Mouse (Mus musculus) lung, adult 18-20 months (tissue): ENCODE results near the gene Pdk2.

Experiments
- DNase-seq, 2 experiments: peaks; one replicate each; pipeline ENCODE4 v3.0.0; 2022; ENCODE audit warnings: mixed read lengths in 2 of 2

The Pdk2 gene

DNA sequence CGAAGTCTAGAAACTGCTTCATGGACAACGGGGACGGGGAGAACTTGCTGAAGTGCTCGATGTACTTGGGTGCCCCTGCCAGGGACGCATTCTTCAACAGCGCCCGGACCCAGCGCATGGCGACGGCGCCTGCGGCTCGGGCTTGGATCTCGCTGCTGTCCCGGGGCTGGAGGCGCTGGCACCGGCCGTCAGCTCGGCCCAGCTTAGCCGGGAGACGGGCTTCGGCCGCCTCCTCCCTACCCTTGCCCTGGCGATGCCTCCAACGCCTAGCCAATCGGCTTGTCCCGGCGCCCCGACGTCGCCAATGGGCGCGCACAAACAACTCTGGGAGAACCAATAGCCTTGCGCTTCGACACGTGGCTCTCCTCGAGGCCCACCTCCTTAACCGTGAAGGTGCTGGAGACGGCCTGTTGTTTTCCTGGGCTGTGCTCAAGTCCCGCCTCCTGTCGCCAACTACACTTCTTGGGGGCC is at the start of gene Pdk2:
Gene Pdk2 (minus strand): TSS at position 216 of the 471 bp plus-strand sequence.
- DNase-seq = peak; percentile 98

DNA sequence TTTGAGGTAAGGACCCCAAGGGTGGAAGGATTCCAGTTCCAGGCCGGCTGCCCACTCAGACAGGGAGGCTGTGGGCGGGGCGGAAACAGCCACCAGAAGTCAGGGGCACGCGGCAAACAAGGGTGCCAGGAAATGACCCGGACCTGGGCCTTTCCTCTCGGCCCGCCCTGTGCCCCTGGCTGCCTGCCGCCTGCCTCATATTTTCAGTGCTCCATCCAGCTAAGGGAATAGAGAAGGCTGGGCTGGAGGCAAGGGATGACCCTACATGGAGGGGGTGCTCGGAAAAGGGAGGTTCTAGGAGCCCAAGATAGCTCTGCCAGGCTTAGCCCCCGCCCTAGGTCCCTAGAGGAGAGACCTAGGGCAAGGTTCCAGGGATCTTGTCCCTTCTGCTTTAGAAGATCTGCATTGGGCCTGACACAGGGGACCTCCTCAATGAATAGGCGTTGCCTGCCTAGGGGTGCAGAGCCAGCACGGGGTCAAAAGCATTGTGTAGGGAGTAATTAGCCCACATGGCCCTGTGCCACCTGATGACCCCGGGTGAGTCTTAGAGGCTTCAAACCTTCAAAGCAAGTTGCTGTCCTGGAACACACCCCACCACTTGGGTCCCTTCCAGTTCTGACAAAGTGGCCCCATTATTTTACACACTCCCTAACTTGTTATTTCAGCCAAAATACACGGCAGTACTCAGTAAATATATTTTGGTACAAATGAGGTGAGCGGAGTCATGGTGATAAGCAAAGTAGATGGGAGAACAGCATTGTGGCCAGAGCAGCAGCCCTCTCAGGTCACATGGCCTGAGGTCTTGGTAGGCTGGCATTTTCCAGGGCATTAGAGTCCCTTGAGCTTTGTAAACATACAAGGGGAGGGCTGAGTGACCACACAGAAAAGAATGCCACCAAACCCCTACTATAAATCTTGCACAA is 48.0 kb upstream of the Pdk2 start:
- DNase-seq = peak; percentile 88 to 92

DNA sequence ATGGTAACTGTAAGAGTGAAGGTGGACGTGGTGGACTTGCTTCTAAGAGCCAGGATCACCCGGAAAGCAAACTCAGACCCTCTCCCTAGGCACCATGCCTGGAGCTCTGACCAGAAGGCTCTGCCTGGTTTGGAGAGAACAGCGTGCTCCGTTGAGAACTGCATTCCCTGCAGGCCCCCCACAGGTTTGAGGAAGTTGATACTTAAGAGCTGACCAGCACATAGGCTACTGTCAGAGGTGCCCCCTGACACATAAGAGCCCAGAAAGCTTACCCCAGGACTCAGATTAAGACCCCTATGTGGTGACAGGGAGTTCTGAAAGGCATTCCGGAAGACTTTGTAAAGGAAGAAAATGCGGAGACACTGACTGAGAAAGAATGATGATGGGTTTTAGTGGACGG is 47.1 kb upstream of the Pdk2 start:
- no peak for DNase-seq

GRCm38 (mm10) chr11:95087301-95088228 is 46.4 kb upstream of the Pdk2 start:
- DNase-seq = no peak

DNA sequence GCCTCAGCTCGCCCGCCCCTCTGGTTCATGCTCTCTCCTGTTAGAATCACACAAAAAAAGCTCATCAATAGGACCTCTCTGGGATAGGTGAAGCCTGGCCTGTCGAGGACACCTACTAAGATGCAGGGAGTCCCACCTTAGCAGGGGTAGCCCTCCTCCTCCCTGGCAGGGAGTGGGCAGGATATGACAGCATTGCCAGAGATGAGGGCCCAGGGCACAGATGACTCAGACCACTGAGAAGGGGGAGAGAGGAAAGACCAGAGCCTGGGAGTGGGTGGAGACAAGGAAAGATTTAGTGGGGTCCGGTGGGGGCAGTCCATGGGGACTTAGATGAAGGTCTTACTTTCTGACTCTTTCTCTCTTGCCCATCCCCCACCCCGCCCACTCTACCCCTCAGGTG is 45.1 kb upstream of the Pdk2 start:
- no peak for DNase-seq

GRCm38 (mm10) chr11:95085710-95086109 is 44.6 kb upstream of the Pdk2 start:
- DNase-seq = no peak

DNA sequence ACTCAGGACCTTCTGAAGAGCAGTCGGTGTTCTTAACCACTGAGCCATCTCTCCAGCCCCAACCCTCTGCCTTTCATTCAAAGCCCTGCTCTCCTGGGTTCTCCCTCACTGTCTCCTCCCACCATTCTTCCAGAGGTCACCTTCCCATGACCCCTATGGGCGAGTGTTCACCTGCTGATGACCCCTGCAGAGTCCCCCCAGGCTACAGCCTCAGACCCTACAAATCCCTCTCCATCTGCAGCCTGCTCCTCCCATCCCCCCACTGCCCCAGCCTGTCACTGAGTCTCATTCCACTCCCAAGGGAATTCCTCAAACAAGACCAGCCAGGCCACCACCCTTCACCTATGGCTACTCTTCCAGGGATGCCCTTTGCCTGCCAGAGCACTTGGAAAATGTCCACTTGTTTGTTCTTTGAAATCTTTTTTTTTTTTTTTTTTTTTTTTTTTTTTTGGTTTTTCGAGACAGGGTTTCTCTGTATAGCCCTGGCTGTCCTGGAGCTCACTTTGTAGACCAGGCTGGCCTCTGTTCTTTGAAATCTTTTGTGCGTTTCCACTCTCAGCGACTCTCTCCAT is 43.7 kb upstream of the Pdk2 start:
- DNase-seq = no peak

DNA sequence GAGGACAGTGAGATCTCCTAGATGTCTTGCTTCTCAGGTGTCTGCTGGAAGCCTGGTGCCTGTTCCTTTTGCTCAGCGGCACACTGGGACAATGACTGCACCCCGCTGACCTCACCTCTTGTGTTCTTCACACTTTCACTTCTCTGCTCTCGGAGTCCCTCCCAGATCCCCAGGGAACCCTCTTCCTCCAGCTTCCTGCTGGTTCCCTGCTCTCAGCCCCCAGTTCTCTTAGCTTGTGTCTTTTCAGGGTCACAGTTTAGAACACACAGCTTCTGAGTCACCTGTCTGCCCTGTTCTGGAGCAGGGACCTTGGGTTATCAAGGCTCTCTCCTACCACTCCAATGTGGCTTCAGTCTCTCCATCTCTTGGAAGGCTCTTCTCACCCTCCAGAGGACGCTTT is 43.0 kb upstream of the Pdk2 start:
- DNase-seq = no peak

- DNase-seq = no peak
Observed at GRCm38 (mm10) chr11:95082896-95083295, 41.7 kb upstream of the Pdk2 start.

GRCm38 (mm10) chr11:95080783-95081182 is 39.6 kb upstream of the Pdk2 start:
- no peak for DNase-seq

DNA sequence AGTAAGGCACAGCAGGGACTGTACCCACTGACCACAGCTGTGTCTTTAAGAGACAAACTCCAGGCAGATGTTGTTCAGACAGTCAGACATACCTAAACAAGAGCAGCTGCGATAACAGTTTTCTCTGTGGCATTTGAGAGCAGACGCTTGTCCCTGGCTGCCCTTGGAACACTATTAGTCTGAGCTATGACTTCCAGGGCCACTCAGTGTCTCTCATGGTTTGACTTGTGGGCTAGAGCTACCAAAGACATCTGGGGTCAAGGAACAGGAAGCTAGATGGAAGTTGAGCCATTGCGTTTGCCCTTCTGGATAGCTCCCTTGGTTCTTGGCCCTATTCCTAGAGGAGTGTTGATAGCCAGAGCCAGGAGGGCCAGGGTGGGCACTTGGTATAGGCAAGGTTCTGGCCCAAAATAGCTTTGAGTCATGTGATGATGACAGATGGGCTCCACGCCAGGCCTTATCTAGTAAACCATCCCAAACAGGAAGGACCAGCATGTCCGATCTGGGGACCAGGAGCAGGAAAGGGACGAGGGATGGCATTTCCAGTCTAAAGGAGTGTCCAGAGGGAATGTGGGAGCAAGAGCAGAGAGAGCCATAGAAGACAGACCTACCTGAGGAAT is 38.2 kb upstream of the Pdk2 start:
- DNase-seq = peak; percentile 86 to 90

DNA sequence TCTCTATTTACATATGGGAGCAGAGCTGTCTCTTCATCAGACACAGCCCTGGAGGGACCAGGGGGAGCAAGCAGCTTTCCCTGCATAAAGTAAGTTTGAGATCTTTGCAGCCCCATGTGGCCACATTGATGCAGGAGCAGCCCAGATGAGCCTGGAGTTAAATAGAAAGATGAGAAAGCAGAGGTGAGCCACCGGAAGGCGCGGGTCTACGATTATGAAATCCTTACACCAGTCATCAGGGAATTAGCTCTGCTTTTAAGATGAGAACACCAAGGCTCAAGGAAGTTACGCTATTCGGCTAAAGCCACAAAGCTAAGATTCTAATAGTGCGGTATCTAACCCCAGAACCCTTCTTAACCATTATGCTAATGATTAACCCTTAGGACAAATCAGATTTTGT is 36.8 kb upstream of the Pdk2 start:
- DNase-seq = no peak

- peak; percentile 93 to 94 for DNase-seq
Observed at GRCm38 (mm10) chr11:95076536-95077111, 35.5 kb upstream of the Pdk2 start, which contains the start of gene Itga3. Gene Itga3 (minus strand): TSS chr11:95076801.

GRCm38 (mm10) chr11:95076041-95076535 is 34.9 kb upstream of the Pdk2 start:
- peak; percentile 75 to 76 for DNase-seq

DNA sequence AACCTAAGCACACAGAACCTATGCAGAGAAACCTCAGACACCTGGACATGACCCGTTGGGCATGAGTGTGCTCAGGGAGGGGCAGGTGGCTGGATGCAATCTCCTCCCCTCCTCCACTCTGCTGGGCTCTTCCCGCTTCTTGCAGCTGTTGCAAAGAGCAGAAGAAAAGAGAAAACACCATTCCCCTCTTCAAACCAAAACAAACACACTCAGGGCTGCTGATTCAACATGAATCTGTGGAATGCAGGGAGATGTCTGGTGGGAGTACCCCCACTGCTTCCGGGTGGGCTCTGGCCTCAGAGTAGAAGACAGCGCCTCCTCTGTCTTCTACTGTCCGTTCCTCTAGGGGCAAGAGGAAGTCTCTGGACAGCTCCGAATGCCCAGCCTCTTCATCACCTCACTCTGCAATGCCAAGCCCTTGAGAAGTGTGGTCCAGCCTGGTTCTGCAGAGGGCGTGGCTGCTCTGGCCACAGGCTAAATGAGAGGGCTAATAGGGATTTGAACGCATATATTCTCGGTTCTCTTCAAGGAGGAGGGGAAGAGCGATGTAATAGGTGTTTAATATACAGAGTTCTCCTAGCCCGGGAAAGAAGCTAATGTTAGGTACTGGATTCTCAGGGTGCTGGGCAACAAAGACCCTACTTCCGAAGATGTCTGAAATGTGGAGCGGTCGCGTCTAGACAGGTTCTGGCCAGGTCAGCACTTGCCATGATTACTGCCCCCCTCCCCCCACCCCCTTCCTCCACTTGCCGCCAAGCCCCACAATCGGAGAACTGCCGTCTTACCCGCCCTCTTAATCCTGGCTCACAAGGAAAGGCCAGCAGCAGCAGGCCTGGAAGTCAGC is 34.3 kb upstream of the Pdk2 start:
- peak; percentile 61 to 67 for DNase-seq

DNA sequence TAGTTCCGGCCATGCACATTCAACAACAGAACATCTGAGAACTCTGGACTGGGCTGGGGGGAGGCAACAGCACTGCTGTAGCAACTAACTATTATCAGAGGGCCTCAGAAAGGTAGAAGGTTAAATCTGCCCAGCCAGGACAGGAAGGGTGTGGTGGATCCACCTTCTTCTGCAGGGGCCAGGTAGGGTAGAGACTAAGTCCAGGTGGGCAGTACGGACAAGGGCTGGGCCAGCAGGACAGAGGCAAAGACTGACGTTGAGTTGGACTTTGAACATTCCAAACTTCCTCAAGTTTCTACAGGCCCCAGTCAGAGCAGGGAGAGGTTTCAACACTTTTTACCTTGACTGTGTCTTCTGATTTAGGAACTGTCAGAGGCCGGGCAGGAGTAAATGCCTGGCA is 33.5 kb upstream of the Pdk2 start:
- no peak for DNase-seq

- no peak for DNase-seq
Observed at GRCm38 (mm10) chr11:95073835-95074234, 32.7 kb upstream of the Pdk2 start.

- DNase-seq = peak; percentile 81 to 88
Observed at GRCm38 (mm10) chr11:95072804-95073203, 31.6 kb upstream of the Pdk2 start.

- no peak for DNase-seq
Observed at GRCm38 (mm10) chr11:95072136-95072535, 31.0 kb upstream of the Pdk2 start.

DNA sequence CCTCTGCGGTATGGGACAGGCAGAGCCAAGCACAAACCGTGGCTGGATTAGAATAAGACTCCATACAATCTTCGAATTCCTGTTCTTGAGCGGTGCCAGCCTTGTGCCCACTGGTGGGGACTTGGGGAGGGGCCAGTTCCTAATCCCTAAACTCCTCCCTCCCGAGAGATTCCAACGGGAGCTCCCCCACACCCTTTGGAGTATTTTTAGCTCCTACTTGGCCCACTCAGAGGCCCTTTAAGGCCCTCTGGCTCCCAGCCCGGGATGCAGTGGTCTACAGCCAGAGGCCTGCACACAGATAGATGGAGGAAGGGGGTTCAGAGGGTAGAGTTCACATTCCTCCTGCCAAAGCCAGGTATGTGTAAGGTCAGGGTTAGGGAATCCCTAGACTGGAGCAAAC is 30.1 kb upstream of the Pdk2 start:
- peak; percentile 70 to 81 for DNase-seq
